Mouse (Mus musculus) lung, postnatal 0 days (tissue): ENCODE results near the gene Gm3250.
"Not testable (repeated sequence)": the region's sequence is repeated elsewhere in the genome, so short reads cannot be mapped to it uniquely, and the experiment has no call there.

Source experiments
- CTCF ChIP-seq: IDR thresholded peaks from 2 replicates; pipeline ENCODE4 v1.5.1; 2016; ENCODE audit warnings: antibody characterized with exemption, mild to moderate bottlenecking
- EP300 ChIP-seq: IDR thresholded peaks from 2 replicates; pipeline ENCODE4 v1.6.1; 2016; ENCODE audit warnings: antibody characterized with exemption, mild to moderate bottlenecking, control low read depth

GRCm38 (mm10) chr10:77776844-77777243, 5.5 kb downstream of the Gm3250 start, which contains the start of gene Gm7138:
- not testable (repeated sequence) for TF ChIP-seq CTCF, EP300
